Comparison of ENCODE assay signal across 10 mouse cellular contexts in the genomic region with DNA sequence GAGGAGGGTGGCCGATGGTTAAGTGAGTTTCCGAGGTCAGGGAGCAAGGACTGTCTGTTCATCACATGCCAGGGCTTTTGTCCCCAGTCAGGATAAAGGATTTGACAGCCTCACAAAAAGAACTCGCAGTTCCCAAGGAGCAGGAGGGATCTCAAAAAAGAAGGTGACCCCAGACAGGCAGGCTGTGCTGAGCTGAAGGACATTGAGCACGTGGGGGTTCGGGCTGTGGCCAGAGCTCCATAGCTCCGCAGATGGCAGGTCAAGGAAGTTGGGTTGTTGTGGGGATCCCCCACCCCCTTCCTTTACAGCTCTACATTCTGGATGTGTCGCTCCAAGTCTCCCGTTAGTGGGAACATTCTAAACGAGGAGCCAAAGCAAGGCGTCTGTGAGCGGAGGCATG.
"Had no signal": no experiment of that assay in that cellular context is flagged by ENCODE, and none has a peak within 500 bp of the region (broad histone marks: within the 10 kb centered on the region; RNA-seq: fewer than 3 reads in every experiment).

No protein-coding gene starts in this region.

- H3K9me3 ChIP-seq: neural tube, embryonic 13.5 days had no signal

- H3K4me3 ChIP-seq: limb, embryonic 13.5 days; neural tube, embryonic 13.5 days had no signal

- ATAC-seq: midbrain, embryonic 16.5 days had no signal

- H3K27ac ChIP-seq: limb, embryonic 13.5 days; liver, embryonic 14.5 days; neural tube, embryonic 13.5 days had no signal

- H3K27me3 ChIP-seq: limb, embryonic 13.5 days; neural tube, embryonic 13.5 days had no signal

- DNase-seq: kidney, adult 8-10 months; left cerebral cortex, postnatal 4 days; lung, adult 18-20 months; retina, postnatal 1 day; thymus, adult 2 months; thymus, postnatal 25 days had no signal

- H3K9ac ChIP-seq: limb, embryonic 13.5 days; liver, embryonic 14.5 days; neural tube, embryonic 13.5 days had no signal

- H3K36me3 ChIP-seq: limb, embryonic 13.5 days; neural tube, embryonic 13.5 days had no signal

- H3K4me2 ChIP-seq: limb, embryonic 13.5 days; neural tube, embryonic 13.5 days had no signal
